Mouse (Mus musculus) kidney, adult 2 months (tissue): Measurements from ENCODE around the gene Abcc2. TPM values are rescaled to one million over a fixed set of nuclear protein-coding genes. Genes with fewer than 3 reads are reported as not detected.
A peak's percentile ranks its signal among the peaks of the same experiment; 100 is the strongest.

ENCODE experiments used
- DNase-seq: peaks from one replicate; pipeline ENCODE4 v3.0.0; 2021
- H3K27ac ChIP-seq: fragments of 200-500 bp; 2 replicates; pipeline ENCODE4 v1.5.1; 2012; ENCODE audit warnings: low read depth, low read length, control low read depth, inconsistent platforms; ENCODE audit not compliant: insufficient read depth
- H3K27me3 ChIP-seq: fragments of 200-500 bp; replicated peaks from 2 replicates; pipeline ENCODE4 v1.6.1; 2012; ENCODE audit warnings: mild to moderate bottlenecking, moderate library complexity, low read length, inconsistent platforms; ENCODE audit not compliant: control insufficient read depth, insufficient read depth
- H3K36me3 ChIP-seq: fragments of 200-500 bp; 2 replicates; pipeline ENCODE4 v1.6.1; 2012; ENCODE audit warnings: mild to moderate bottlenecking, moderate library complexity, low read length, inconsistent platforms; ENCODE audit not compliant: control insufficient read depth, insufficient read depth
- H3K4me1 ChIP-seq: fragments of 200-500 bp; 2 replicates; pipeline ENCODE4 v1.6.1; 2011; ENCODE audit warnings: low read length; ENCODE audit not compliant: control insufficient read depth, insufficient read depth
- H3K4me3 ChIP-seq: fragments of 200-500 bp; 2 replicates; pipeline ENCODE4 v1.5.1; 2011; ENCODE audit warnings: mild to moderate bottlenecking, low read depth, low read length, control low read depth; ENCODE audit not compliant: insufficient read depth
- CTCF ChIP-seq: fragments of 200-500 bp; conservative IDR thresholded peaks from 2 replicates; pipeline ENCODE4 v1.5.1; 2011; ENCODE audit warnings: low read depth, mild to moderate bottlenecking, control low read depth, low read length, moderate library complexity, mixed read lengths; ENCODE audit not compliant: insufficient read depth, insufficient read length
- POLR2A ChIP-seq: fragments of 200-500 bp; IDR thresholded peaks from one replicate; pipeline ENCODE4 v1.6.1; 2011; ENCODE audit warnings: low read depth, low read length, control low read depth
- WGBS: fragments of 180-500 bp; shearing (Covaris S2); methylation state at CpG from one replicate; pipeline ENCODE4 v1.1.7; 2018; 5-methylcytosine and 5-hydroxymethylcytosine counted together
- polyA plus RNA-seq: library from polyadenylated mRNA; depleted of rRNA; stranded (reverse); fragments of >200 nt; gene quantifications from 2 replicates; pipeline ENCODE4 v1.2.3, GENCODE M21; 2012

Abcc2 gene
- polyA plus RNA-seq, 1 experiment, result 166 TPM

- H3K4me1 ChIP-seq, result peaks cover 10% of the 10 kb centered on the region
- TF ChIP-seq CTCF, result no peak
- TF ChIP-seq POLR2A, result no peak
- H3K27me3 ChIP-seq, result no peaks in the 10 kb centered on the region
- 47% methylated on average over 9 of the region's 9 CpGs for WGBS
- DNase-seq, result peak; percentile 81
- no peaks in the 10 kb centered on the region; the same call in 1 of the 2 replicates for H3K36me3 ChIP-seq
- no peak overlapping the region for H3K4me3 ChIP-seq
- H3K27ac ChIP-seq, result peak overlapping the region; percentile 96
Measured at GRCm38 (mm10) chr19:43767549-43768322, 14.3 kb upstream of the Abcc2 start.

GRCm38 (mm10) chr19:43769366-43769960, 12.5 kb upstream of the Abcc2 start:
- no peaks in the 10 kb centered on the region for H3K27me3 ChIP-seq
- peaks cover 15% of the 10 kb centered on the region for H3K4me1 ChIP-seq
- peak overlapping the region; percentile 71; the same call in 1 of the 2 replicates for H3K27ac ChIP-seq
- peak; percentile 65 for DNase-seq
- TF ChIP-seq CTCF (no peak), POLR2A (no peak)
- no peaks in the 10 kb centered on the region; the same call in 1 of the 2 replicates for H3K36me3 ChIP-seq
- H3K4me3 ChIP-seq, result no peak overlapping the region
- WGBS, result 42% methylated on average over 5 of the region's 5 CpGs

- Histone ChIP-seq H3K27ac (no peak overlapping the region), H3K36me3 (no peaks in the 10 kb centered on the region; the same call in 1 of the 2 replicates), H3K4me1 (peaks cover 17% of the 10 kb centered on the region), H3K4me3 (no peak overlapping the region), H3K27me3 (no peaks in the 10 kb centered on the region)
- 82% methylated on average over 4 of the region's 4 CpGs for WGBS
- no peak for DNase-seq
- no peak for TF ChIP-seq CTCF
- TF ChIP-seq POLR2A, result no peak
Measured at GRCm38 (mm10) chr19:43770584-43770983, 11.4 kb upstream of the Abcc2 start.

GRCm38 (mm10) chr19:43771499-43771969, 10.5 kb upstream of the Abcc2 start:
- no peak for DNase-seq
- Histone ChIP-seq H3K27ac (no peak overlapping the region), H3K4me1 (peaks cover 19% of the 10 kb centered on the region), H3K36me3 (no peaks in the 10 kb centered on the region; the same call in 1 of the 2 replicates), H3K27me3 (no peaks in the 10 kb centered on the region), H3K4me3 (no peak overlapping the region)
- 85% methylated on average over 5 of the region's 5 CpGs for whole genome bisulfite sequencing
- TF ChIP-seq POLR2A, result no peak
- TF ChIP-seq CTCF, result no peak

- peak; percentile 68 for DNase-seq
- 53% methylated on average over 6 of the region's 6 CpGs for WGBS
Measured at GRCm38 (mm10) chr19:43772311-43772710, 9.7 kb upstream of the Abcc2 start.

GRCm38 (mm10) chr19:43775433-43775832, 6.6 kb upstream of the Abcc2 start:
- 58% methylated on average over 10 of the region's 10 CpGs for WGBS
- DNase-seq, result peak; percentile 72
- TF ChIP-seq POLR2A (no peak), CTCF (no peak)
- Histone ChIP-seq H3K27ac (peak overlapping the region; percentile 79), H3K4me3 (no peak overlapping the region), H3K36me3 (no peaks in the 10 kb centered on the region), H3K27me3 (no peaks in the 10 kb centered on the region), H3K4me1 (peaks cover 10% of the 10 kb centered on the region; the same call in 1 of the 2 replicates)

More at GRCm38 (mm10) chr19:43772311-43772710, 9.7 kb upstream of the Abcc2 start:
- no peaks in the 10 kb centered on the region for H3K27me3 ChIP-seq
- H3K27ac ChIP-seq, result peak overlapping the region; percentile 78
- H3K4me3 ChIP-seq, result no peak overlapping the region
- no peaks in the 10 kb centered on the region; the same call in 1 of the 2 replicates for H3K36me3 ChIP-seq
- TF ChIP-seq POLR2A, result no peak
- peaks cover 20% of the 10 kb centered on the region for H3K4me1 ChIP-seq

- 0 out of 2 replicates have a peak overlapping the region, but pooled peaks have one; percentile 35 for H3K27ac ChIP-seq
- no peaks in the 10 kb centered on the region for H3K27me3 ChIP-seq
- no peaks in the 10 kb centered on the region for H3K36me3 ChIP-seq
- TF ChIP-seq CTCF (no peak), POLR2A (no peak)
- WGBS, result 65% methylated on average over 4 of the region's 4 CpGs
- DNase-seq, result no peak
- H3K4me3 ChIP-seq, result no peak overlapping the region
- peaks cover 10% of the 10 kb centered on the region; the same call in 1 of the 2 replicates for H3K4me1 ChIP-seq
Measured at GRCm38 (mm10) chr19:43776561-43776960, 5.4 kb upstream of the Abcc2 start.
